Mouse (Mus musculus) heart, embryonic 14.5 days (tissue): ENCODE data around the gene Setdb1. TPM values are rescaled to one million over a fixed set of nuclear protein-coding genes. Genes with fewer than 3 reads are reported as not detected.

Source experiments
- ATAC-seq: fragments of 200-750 bp; cut with Nextera tagmentation; 2 replicates; pipeline ENCODE4 v1.8.0; 2017; ENCODE audit warnings: low read depth, moderate TSS enrichment; ENCODE audit not compliant: insufficient number of reproducible peaks, insufficient read depth, low FRiP score
- H3K27ac ChIP-seq, 2 experiments: fragments of 200-500 bp in 1 of 2; fragments of 300-500 bp in 1 of 2; sonication (generic) in 1 of 2; replicated peaks in 1 of 2; 2 replicates each; pipeline ENCODE4 v1.5.1; 2012 to 2014; ENCODE audit warnings: low read depth in 2 of 2, low read length in 2 of 2, control low read depth in 1 of 2, mild to moderate bottlenecking in 1 of 2, mixed read lengths in 1 of 2; ENCODE audit not compliant: control insufficient read depth in 1 of 2, insufficient read depth in 1 of 2
- H3K27me3 ChIP-seq: fragments of 300-500 bp; sonication (generic); 2 replicates; pipeline ENCODE4 v1.6.1; 2014; ENCODE audit warnings: mild to moderate bottlenecking, low read length, control low read depth; ENCODE audit not compliant: control insufficient read depth, insufficient read depth
- H3K36me3 ChIP-seq: fragments of 300-500 bp; sonication (generic); 2 replicates; pipeline ENCODE4 v1.6.1; 2014; ENCODE audit warnings: mild to moderate bottlenecking, control low read depth, low read length, mixed read lengths; ENCODE audit not compliant: control insufficient read depth, insufficient read depth
- H3K4me1 ChIP-seq, 2 experiments: fragments of 200-500 bp in 1 of 2; fragments of 300-500 bp in 1 of 2; sonication (generic) in 1 of 2; 2 replicates each; pipeline ENCODE4 v1.6.1; 2012 to 2014; ENCODE audit warnings: low read length in 2 of 2, control low read depth in 1 of 2, mixed read lengths in 1 of 2; ENCODE audit not compliant: control insufficient read depth in 2 of 2, insufficient read depth in 2 of 2
- H3K4me2 ChIP-seq: fragments of 300-500 bp; sonication (generic); 2 replicates; pipeline ENCODE4 v1.6.1; 2014; ENCODE audit warnings: mild to moderate bottlenecking, low read length
- H3K4me3 ChIP-seq, 2 experiments: fragments of 200-500 bp in 1 of 2; fragments of 300-500 bp in 1 of 2; sonication (generic) in 1 of 2; 2 replicates each; pipeline ENCODE4 v1.5.1; 2012 to 2014; ENCODE audit warnings: low read length in 2 of 2, mild to moderate bottlenecking in 2 of 2, control low read depth in 1 of 2, low read depth in 1 of 2, moderate library complexity in 1 of 2; ENCODE audit not compliant: control insufficient read depth in 1 of 2, insufficient read depth in 1 of 2
- H3K9ac ChIP-seq: fragments of 300-500 bp; sonication (generic); 2 replicates; pipeline ENCODE4 v1.6.1; 2014; ENCODE audit warnings: mild to moderate bottlenecking, low read length
- H3K9me3 ChIP-seq: fragments of 300-500 bp; sonication (generic); 2 replicates; pipeline ENCODE4 v1.6.1; 2016; ENCODE audit warnings: low read length, control low read depth; ENCODE audit not compliant: control insufficient read depth
- WGBS: fragments of 180-500 bp; shearing (Covaris S2); extraction: QIAGEN DNeasy Blood & Tissue Kit; methylation state at CpG from one replicate; pipeline ENCODE4 v1.1.7; 2014; 5-methylcytosine and 5-hydroxymethylcytosine counted together
- polyA plus RNA-seq: library from polyadenylated mRNA; unstranded; fragments of >200 nt; fragmentation: Nextera tagmentation; extraction: Ambion mirVana; gene quantifications from 2 replicates; pipeline ENCODE4 v1.2.1, GENCODE M21; 2014

Setdb1 gene
- polyA plus RNA-seq, 1 experiment from 2014 or later: 22.1 TPM

DNA sequence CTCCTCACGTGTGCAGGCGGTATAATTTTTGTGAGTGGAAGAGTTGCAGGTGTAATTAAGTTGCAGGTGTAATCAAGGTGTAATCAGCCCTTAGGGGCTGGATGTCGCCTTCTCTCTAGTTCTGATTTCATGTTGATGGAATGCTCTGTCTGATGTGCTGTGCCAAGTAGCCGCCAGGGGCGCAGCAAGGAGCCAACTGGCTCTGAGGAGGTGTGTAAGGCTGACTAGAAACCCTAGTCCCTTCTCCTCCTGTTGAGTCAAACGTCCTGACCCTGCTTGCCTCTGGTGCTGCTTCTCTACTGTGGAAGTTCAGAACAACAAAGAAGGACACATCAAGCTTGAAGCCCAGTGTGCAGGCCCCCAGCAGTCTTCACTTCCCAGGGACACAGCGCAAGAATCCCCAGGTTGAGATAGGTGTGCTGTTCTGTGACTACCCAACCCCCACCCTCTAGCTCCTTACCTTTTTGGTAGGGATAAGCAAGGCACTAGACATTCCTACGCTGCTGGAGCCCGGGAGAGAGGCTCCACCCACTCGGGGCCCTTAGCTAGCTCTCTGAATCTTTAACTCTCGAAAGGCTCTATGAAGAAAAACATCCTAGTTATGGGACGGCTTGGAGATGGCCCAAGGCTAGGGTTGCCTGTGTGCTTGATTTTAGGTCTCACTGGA is 39.5 kb downstream of the Setdb1 start:
- H3K4me1 ChIP-seq: peaks cover 29 to 35% of the 10 kb centered on the region in 2 experiments
- H3K4me2 ChIP-seq: peak overlapping the region; percentile 88
- H3K9me3 ChIP-seq: no peaks in the 10 kb centered on the region
- peak overlapping the region; percentile 8 to 9; a peak in 2 of 4 replicates for H3K4me3 ChIP-seq
- H3K27me3 ChIP-seq: no peaks in the 10 kb centered on the region
- peaks cover 29% of the 10 kb centered on the region for H3K36me3 ChIP-seq
- peak overlapping the region; percentile 42 for H3K9ac ChIP-seq
- 10% methylated on average over 12 of the region's 12 CpGs for WGBS
- H3K27ac ChIP-seq: peak overlapping the region; percentile 76 to 82
- ATAC-seq: no peak

- peak overlapping the region; percentile 99 for H3K9ac ChIP-seq
- ATAC-seq: no peak; the same call in 1 of the 2 replicates
- WGBS: 3% methylated on average over 9 of the region's 9 CpGs
These were observed 41.0 kb downstream of the Setdb1 start for GRCm38 (mm10) chr3:95315844-95316550.

GRCm38 (mm10) chr3:95315094-95315843 is 41.7 kb downstream of the Setdb1 start:
- Histone ChIP-seq H3K9ac (peak overlapping the region; percentile 99), H3K4me2 (peak overlapping the region; percentile 88), H3K4me3 (peak overlapping the region; percentile 81 to 96), H3K9me3 (no peaks in the 10 kb centered on the region), H3K27ac (peak overlapping the region; percentile 89 to 95), H3K4me1 (peaks cover 29 to 35% of the 10 kb centered on the region in 2 experiments), H3K36me3 (peaks cover 7% of the 10 kb centered on the region), H3K27me3 (no peaks in the 10 kb centered on the region)
- peak; percentile 93 for ATAC-seq
- WGBS: under 1% methylated on average over 70 of the region's 71 CpGs

More at GRCm38 (mm10) chr3:95315844-95316550, 41.0 kb downstream of the Setdb1 start:
- H3K4me3 ChIP-seq: peak overlapping the region; percentile 81 to 96
- no peaks in the 10 kb centered on the region for H3K9me3 ChIP-seq
- H3K4me2 ChIP-seq: peak overlapping the region; percentile 88
- peaks cover 29 to 35% of the 10 kb centered on the region in 2 experiments for H3K4me1 ChIP-seq
- peak overlapping the region; percentile 89 to 95 for H3K27ac ChIP-seq
- H3K36me3 ChIP-seq: peaks cover 14% of the 10 kb centered on the region
- H3K27me3 ChIP-seq: no peaks in the 10 kb centered on the region

GRCm38 (mm10) chr3:95314486-95315093 is 42.4 kb downstream of the Setdb1 start, which contains the start of gene Cers2:
Cers2 (plus strand) TSS chr3:95314791.
- Histone ChIP-seq H3K9ac (peak within 1 kb of the TSS; percentile 99), H3K4me2 (peak within 1 kb of the TSS; percentile 88), H3K9me3 (no peaks in the 10 kb centered on the region), H3K27me3 (no peaks in the 10 kb centered on the region), H3K4me3 (peak within 1 kb of the TSS; percentile 81 to 96), H3K36me3 (no peaks in the 10 kb centered on the region), H3K27ac (peak within 1 kb of the TSS; percentile 89 to 95), H3K4me1 (peaks cover 29 to 35% of the 10 kb centered on the region in 2 experiments)
- 3% methylated on average over 27 of the region's 27 CpGs for WGBS
- ATAC-seq: no peak

- Histone ChIP-seq H3K27ac (0 out of 4 replicates have a peak overlapping the region, but pooled peaks of 1 of the 2 experiments have one; percentile 95), H3K9ac (peak overlapping the region; percentile 99), H3K9me3 (no peaks in the 10 kb centered on the region), H3K4me3 (peak overlapping the region in 1 of 2 experiments; percentile 96; a peak in 3 of 4 replicates), H3K36me3 (no peaks in the 10 kb centered on the region), H3K4me2 (peak overlapping the region; percentile 88), H3K27me3 (no peaks in the 10 kb centered on the region), H3K4me1 (peaks cover 27 to 32% of the 10 kb centered on the region in 2 experiments)
- 67% methylated on average over 6 of the region's 6 CpGs for WGBS
- no peak for ATAC-seq
These were observed 42.9 kb downstream of the Setdb1 start for GRCm38 (mm10) chr3:95314075-95314474.

GRCm38 (mm10) chr3:95313476-95313875 is 43.5 kb downstream of the Setdb1 start:
- Histone ChIP-seq H3K4me3 (no peak overlapping the region), H3K27ac (no peak overlapping the region)

GRCm38 (mm10) chr3:95312623-95313022 is 44.4 kb downstream of the Setdb1 start:
- Histone ChIP-seq H3K4me2 (no peak overlapping the region), H3K4me1 (peaks cover 14 to 17% of the 10 kb centered on the region in 2 experiments), H3K27ac (no peak overlapping the region), H3K9ac (no peak overlapping the region), H3K9me3 (no peaks in the 10 kb centered on the region), H3K36me3 (no peaks in the 10 kb centered on the region), H3K27me3 (no peaks in the 10 kb centered on the region), H3K4me3 (no peak overlapping the region)
- no peak for ATAC-seq
- WGBS: 60% methylated on average over 6 of the region's 6 CpGs

More at GRCm38 (mm10) chr3:95313476-95313875, 43.5 kb downstream of the Setdb1 start:
- Histone ChIP-seq H3K36me3 (no peaks in the 10 kb centered on the region), H3K4me1 (peaks cover 21 to 26% of the 10 kb centered on the region in 2 experiments), H3K9ac (no peak overlapping the region), H3K27me3 (no peaks in the 10 kb centered on the region), H3K9me3 (no peaks in the 10 kb centered on the region), H3K4me2 (no peak overlapping the region)
- no peak for ATAC-seq
- WGBS: 51% methylated on average over 7 of the region's 7 CpGs
